In the genomic region with DNA sequence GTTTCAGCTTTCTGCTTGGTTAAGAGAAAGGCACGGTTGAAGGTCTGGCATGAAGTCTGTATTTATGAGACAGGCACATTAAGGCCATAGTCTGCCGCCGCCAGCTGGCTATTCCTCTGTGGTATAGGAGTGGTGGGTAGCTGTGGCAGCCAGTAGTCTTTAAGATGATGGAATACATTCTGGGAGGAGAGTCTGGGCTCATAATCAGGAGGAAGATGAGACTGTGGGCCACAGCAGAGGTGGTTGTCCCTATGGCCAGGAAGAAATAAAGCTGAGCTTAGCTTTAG, we compare ENCODE assay signal across 24 mouse cellular contexts. TPM values are rescaled to one million over a fixed set of nuclear protein-coding genes. Genes with fewer than 3 reads are reported as not detected.
DNase-seq lines count a peak whose midpoint lies in the region; ATAC-seq and TF ChIP-seq lines count a peak whose summit lies in the region.
"Had no signal": no experiment of that assay in that cellular context is flagged by ENCODE, and none has a peak within 500 bp of the region (broad histone marks: within the 10 kb centered on the region; RNA-seq: fewer than 3 reads in every experiment).

No protein-coding gene starts in this region.

- TF ChIP-seq CTCF in gastrocnemius, adult 2 months (IDR thresholded peaks at IDR 0.05): no peak
- no peak for TF ChIP-seq CTCF in spleen, adult 2 months (IDR thresholded peaks at IDR 0.05; ENCODE audit: extremely low read depth, insufficient read depth, insufficient read length, insufficient replicate concordance)
- TF ChIP-seq CTCF in stomach, postnatal 0 days (IDR thresholded peaks at IDR 0.05; ENCODE audit: low read depth): no peak
- no peak for TF ChIP-seq CTCF in layer of hippocampus, adult 2 months (conservative IDR thresholded peaks at IDR 0.05)

- no peaks in the 10 kb centered on the region for H3K27me3 ChIP-seq in spleen, adult 2 months (ENCODE audit: control insufficient read depth, insufficient read depth, low read length)
- H3K27me3 ChIP-seq in stomach, postnatal 0 days (ENCODE audit: control insufficient read depth, insufficient read depth, low read length): no peaks in the 10 kb centered on the region
- H3K27me3 ChIP-seq: midbrain, embryonic 15.5 days had no signal

- H3K4me1 ChIP-seq in spleen, adult 2 months (ENCODE audit: control insufficient read depth, insufficient read depth, insufficient read length): peaks cover 64% of the 10 kb centered on the region
- H3K4me1 ChIP-seq in stomach, postnatal 0 days (replicated peaks; ENCODE audit: control insufficient read depth, insufficient read depth): peaks cover 25% of the 10 kb centered on the region

- no peak overlapping the region for H3K4me2 ChIP-seq in stomach, postnatal 0 days (replicated peaks; ENCODE audit: low read depth)
- H3K4me2 ChIP-seq: forebrain, embryonic 13.5 days; midbrain, embryonic 15.5 days; neural tube, embryonic 12.5 days had no signal

- peaks cover 23% of the 10 kb centered on the region for H3K36me3 ChIP-seq in spleen, adult 2 months (ENCODE audit: control insufficient read depth, insufficient read depth, low read length)
- H3K36me3 ChIP-seq in stomach, postnatal 0 days (ENCODE audit: control insufficient read depth, insufficient read depth, low read length): peaks cover 5% of the 10 kb centered on the region; the same call in 1 of the 2 replicates

- intact Hi-C loops in gastrocnemius, adult 2 months (cut with DNase I): loop anchor here (10.0 kb wide), 1 partner anchor 52 kb away; the partner anchor contains the start of gene Cxcr5
- intact Hi-C loops in gastrocnemius, postnatal 14 days (cut with DNase I; ENCODE audit: low total_unique reads): no loop called here

- H3K4me3 ChIP-seq in gastrocnemius, adult 2 months: 0 out of 2 replicates have a peak overlapping the region, but pooled peaks have one; percentile 13
- no peak overlapping the region for H3K4me3 ChIP-seq in spleen, adult 2 months (ENCODE audit: extremely low read depth, insufficient read depth, insufficient read length)
- no peak overlapping the region for H3K4me3 ChIP-seq in stomach, postnatal 0 days (ENCODE audit: low read depth, low read length)
- no peak overlapping the region for H3K4me3 ChIP-seq in layer of hippocampus, adult 2 months
- H3K4me3 ChIP-seq: forebrain, embryonic 13.5 days; hindbrain, embryonic 10.5 days; midbrain, embryonic 15.5 days; neural tube, embryonic 12.5 days had no signal

- peak; percentile 75 for DNase-seq in gastrocnemius, adult 2 months
- no peak for DNase-seq in gastrocnemius, postnatal 14 days
- peak; percentile 7 for DNase-seq in layer of hippocampus, adult 9-11 months
- DNase-seq in layer of hippocampus, postnatal 36 days: no peak
- no peak for DNase-seq in spleen, adult 2 months (ENCODE audit: low read depth in 1 of 2, low spot score in 2 of 2)
- DNase-seq in spleen, postnatal 4 days (ENCODE audit: low spot score in 2 of 2): no peak
- DNase-seq in stomach, postnatal 0 days (ENCODE audit: low spot score): no peak
- DNase-seq in layer of hippocampus, adult 2 months (ENCODE audit: low spot score in 2 of 2): no peak
- DNase-seq: adrenal gland, postnatal 25 days; cerebellum, adult 11 months; cerebellum, adult 9-11 months; liver; right cerebral cortex, postnatal 14 days had no signal

- H3K27ac ChIP-seq in gastrocnemius, adult 2 months: peak overlapping the region; percentile 86
- H3K27ac ChIP-seq in spleen, adult 2 months (ENCODE audit: insufficient read depth, low read length): peak overlapping the region; percentile 70
- H3K27ac ChIP-seq in stomach, postnatal 0 days (replicated peaks): peak overlapping the region; percentile 45
- no peak overlapping the region for H3K27ac ChIP-seq in layer of hippocampus, adult 2 months
- H3K27ac ChIP-seq: forebrain, embryonic 13.5 days; hindbrain, embryonic 10.5 days; hindbrain, postnatal 0 days; midbrain, embryonic 15.5 days; neural tube, embryonic 12.5 days had no signal

- no peaks in the 10 kb centered on the region for H3K9me3 ChIP-seq in stomach, postnatal 0 days (ENCODE audit: control insufficient read depth, low read length)
- H3K9me3 ChIP-seq: forebrain, embryonic 13.5 days; hindbrain, embryonic 10.5 days; midbrain, embryonic 15.5 days; neural tube, embryonic 12.5 days had no signal

- ATAC-seq in stomach, postnatal 0 days (ENCODE audit: low FRiP score, low TSS enrichment): no peak
- ATAC-seq: forebrain, embryonic 13.5 days; hindbrain, postnatal 0 days; intestine, embryonic 16.5 days; midbrain, embryonic 15.5 days had no signal

- no peak for TF ChIP-seq EP300 in stomach, postnatal 0 days (optimal IDR thresholded peaks at IDR 0.05)

- no peak for TF ChIP-seq POLR2A in spleen, adult 2 months (IDR thresholded peaks at IDR 0.05; ENCODE audit: low read depth, low read length)

- no peak overlapping the region for H3K9ac ChIP-seq in stomach, postnatal 0 days (ENCODE audit: low read length)
- H3K9ac ChIP-seq: forebrain, embryonic 13.5 days; midbrain, embryonic 15.5 days; neural tube, embryonic 12.5 days had no signal

- WGBS in spleen, adult 2 months: 71% methylated on average over 3 of the region's 3 CpGs
- 71% methylated on average over 3 of the region's 3 CpGs for WGBS in stomach, postnatal 0 days

RNA-seq across cellular contexts. Expression of gene Bcl9l, which starts 30.0 kb away (rescaled TPM):
- 10 to 100 TPM; 38.3 to 43.6 TPM for total RNA-seq in gastrocnemius, adult 2 months (2021)
- total RNA-seq in gastrocnemius, postnatal 14 days (2021): 10 to 100 TPM; 38.9 to 44.2 TPM
- total RNA-seq in layer of hippocampus, postnatal 36 days (2021): 10 to 100 TPM; 70.9 to 75.7 TPM
- polyA plus RNA-seq in spleen, adult 2 months (2012; rRNA removed): 42.2 and 50.3 TPM in 2 replicates
- polyA plus RNA-seq in stomach, postnatal 0 days (2015; fragmentation: Nextera tagmentation; extraction: Ambion mirVana): 5.2 and 6.1 TPM in 2 replicates
- 10 to 100 TPM; 68.4 to 76.9 TPM for total RNA-seq in layer of hippocampus, adult 2 months (2021)

RNA-seq across cellular contexts. Expression of gene Cxcr5, which starts 49.0 kb away (rescaled TPM):
- total RNA-seq in gastrocnemius, adult 2 months (2021): not detected
- not detected for total RNA-seq in gastrocnemius, postnatal 14 days (2021)
- not detected for total RNA-seq in layer of hippocampus, postnatal 36 days (2021)
- polyA plus RNA-seq in spleen, adult 2 months (2012; rRNA removed): 133 and 154 TPM in 2 replicates
- polyA plus RNA-seq in stomach, postnatal 0 days (2015; fragmentation: Nextera tagmentation; extraction: Ambion mirVana): 0.13 and 0.21 TPM in 2 replicates
- not detected for total RNA-seq in layer of hippocampus, adult 2 months (2021)
- total RNA-seq: common myeloid progenitor, adult 5-6 weeks; gastrocnemius, adult 18-20 months; hindbrain, postnatal 0 days; layer of hippocampus, postnatal 10 days had no signal
- polyA plus RNA-seq: forebrain, embryonic 13.5 days; heart, embryonic 14.5 days; hindbrain, embryonic 10.5 days; hindbrain, postnatal 0 days; midbrain, embryonic 15.5 days; neural tube, embryonic 12.5 days had no signal

RNA-seq across cellular contexts. Expression of gene Upk2, which starts 57.9 kb away (rescaled TPM):
- under 1 TPM; 0.22 to 0.23 TPM for total RNA-seq in gastrocnemius, adult 2 months (2021)
- under 1 TPM; 0.35 to 0.78 TPM for total RNA-seq in gastrocnemius, postnatal 14 days (2021)
- total RNA-seq in layer of hippocampus, postnatal 36 days (2021): not detected
- polyA plus RNA-seq in spleen, adult 2 months (2012; rRNA removed): not detected in 2 replicates
- polyA plus RNA-seq in stomach, postnatal 0 days (2015; fragmentation: Nextera tagmentation; extraction: Ambion mirVana): 5.4 and 7.0 TPM in 2 replicates
- not detected for total RNA-seq in layer of hippocampus, adult 2 months (2021)
- total RNA-seq: adrenal gland, postnatal 25 days; common myeloid progenitor, adult 5-6 weeks; hindbrain, postnatal 0 days; layer of hippocampus, postnatal 10 days; megakaryocyte-erythroid progenitor cell, adult 5-6 weeks had no signal
- polyA plus RNA-seq: forebrain, embryonic 13.5 days; heart, embryonic 14.5 days; hindbrain, postnatal 0 days; midbrain, embryonic 15.5 days had no signal

Comparison
In these comparisons a context has a peak if more than half of its experiments do, and no peak if none do; other contexts are left out.
1. DNase-seq: peak in gastrocnemius, adult 2 months (single experiment) and layer of hippocampus, adult 9-11 months (single experiment); none in gastrocnemius, postnatal 14 days (single experiment), layer of hippocampus, postnatal 36 days (0 of 2), spleen, adult 2 months (0 of 2), spleen, postnatal 4 days (0 of 2), stomach, postnatal 0 days (single experiment) and layer of hippocampus, adult 2 months (0 of 2).